Mouse (Mus musculus): ENCODE results near the gene Pogz.

Gene Pogz

DNA sequence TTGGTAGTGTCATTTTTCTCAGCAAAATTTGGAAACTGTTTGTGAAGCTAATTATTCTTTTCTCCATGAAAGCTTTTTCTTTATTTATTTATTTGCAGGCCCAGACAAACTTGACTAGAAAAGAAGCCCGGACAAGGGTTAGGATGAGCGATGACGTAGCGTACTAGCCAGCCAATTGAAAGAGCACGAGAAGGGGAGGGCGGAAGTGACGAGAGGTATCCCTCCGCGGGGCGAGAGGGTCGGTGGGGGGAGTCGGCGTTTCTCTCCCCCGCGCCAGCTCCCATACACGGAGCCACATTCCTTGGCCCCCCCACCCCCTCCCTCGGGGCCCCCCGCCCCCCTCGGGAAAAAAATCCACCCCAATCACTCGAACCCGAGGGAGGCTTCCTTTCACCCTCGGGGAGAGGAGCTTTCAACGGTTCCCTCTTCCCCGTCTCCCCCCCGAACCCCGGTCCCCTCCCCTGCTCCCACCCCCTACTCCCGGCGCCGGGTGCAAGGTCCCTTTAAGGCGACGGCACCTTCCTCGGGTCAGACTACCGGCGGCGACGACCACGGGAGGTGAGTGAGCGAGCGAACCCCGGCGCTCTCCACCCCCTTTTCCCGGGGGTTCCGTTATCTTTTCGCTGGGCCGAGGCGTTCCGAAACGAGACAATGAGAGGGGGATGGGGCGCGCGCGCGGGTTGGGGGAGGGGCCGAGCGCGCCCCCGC, at the start of gene Pogz:
Pogz (plus strand) TSS at position 385 of the 708 bp plus-strand sequence.
- peak; percentile 98 for DNase-seq

DNA sequence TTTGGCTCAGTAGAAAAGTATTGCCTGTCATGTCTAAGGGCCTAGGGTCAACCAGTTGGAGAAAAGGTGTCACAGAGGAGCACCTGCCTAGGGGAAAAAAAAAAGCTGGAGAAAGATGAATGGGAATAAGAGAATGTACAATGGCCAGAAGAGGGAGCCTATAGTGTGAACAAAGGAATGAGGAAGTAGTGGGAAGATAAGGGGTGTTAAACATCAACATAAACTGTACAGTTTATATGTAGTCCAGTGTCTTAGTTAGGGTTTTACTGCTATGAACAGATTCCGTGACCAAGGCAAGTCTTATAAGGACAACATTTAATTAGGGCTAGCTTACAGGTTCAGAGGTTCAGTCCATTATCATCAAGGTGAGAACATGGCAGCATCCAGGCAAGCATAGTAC, 48.3 kb upstream of the Pogz start:
- no peak for DNase-seq

DNA sequence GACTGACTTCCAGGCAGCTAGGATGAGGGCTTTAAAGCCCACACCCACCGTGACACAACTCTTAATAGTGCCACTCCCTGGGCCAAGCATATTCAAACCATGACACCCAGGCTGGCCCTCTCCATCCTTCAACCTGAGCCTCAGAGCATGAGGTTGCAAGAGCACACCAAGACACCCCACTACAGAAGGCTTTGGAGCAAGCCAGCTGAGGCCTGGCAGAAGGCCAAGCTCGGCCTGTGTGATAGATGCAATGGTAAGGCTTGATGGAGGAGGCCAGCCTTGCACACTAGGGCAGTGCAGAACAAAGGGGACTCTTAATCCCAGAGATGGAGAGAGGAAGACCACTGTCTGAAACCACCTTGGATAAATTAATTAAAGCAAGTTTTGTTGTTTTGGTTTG, 47.9 kb upstream of the Pogz start:
- DNase-seq = peak; percentile 68 to 74

DNA sequence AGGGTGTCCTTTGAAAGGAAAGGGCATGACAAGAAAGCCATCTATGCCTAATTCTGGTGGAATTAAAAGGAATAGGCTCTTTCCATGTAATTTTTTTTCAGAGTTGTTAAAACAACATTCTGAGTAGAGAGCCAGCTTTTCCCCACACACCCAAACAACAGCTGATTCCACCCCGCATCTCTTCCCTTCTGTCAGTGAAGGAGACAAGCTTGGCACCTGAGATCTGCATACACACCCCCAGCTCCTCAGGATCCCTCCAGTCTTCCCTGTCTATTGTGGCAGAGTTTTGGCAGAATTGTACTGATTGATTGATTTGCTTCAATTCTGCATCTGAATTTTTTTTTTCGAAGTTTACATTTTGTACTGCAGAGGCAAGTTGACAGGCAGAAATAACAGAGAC, 45.1 kb upstream of the Pogz start:
- DNase-seq = no peak

DNA sequence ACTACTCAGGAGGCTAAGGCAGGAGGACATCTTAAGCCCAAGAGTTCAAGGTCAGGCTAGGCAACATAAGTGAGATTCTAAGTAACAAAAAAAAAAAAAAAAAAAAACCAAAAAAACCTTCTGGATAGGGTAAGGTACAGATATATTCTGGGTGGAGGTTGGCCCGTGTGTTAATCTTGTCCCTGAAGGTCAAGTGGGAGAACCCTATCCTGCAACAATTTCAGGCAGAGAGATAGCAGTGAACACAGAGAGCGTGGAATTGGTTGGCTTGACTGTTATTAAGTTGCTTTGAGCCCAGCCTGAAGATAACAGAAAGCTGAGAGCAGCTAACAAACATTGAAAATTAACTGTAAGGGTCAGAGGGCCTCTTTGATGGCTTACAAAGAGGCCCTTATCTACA, 43.7 kb upstream of the Pogz start:
- no peak for DNase-seq

DNA sequence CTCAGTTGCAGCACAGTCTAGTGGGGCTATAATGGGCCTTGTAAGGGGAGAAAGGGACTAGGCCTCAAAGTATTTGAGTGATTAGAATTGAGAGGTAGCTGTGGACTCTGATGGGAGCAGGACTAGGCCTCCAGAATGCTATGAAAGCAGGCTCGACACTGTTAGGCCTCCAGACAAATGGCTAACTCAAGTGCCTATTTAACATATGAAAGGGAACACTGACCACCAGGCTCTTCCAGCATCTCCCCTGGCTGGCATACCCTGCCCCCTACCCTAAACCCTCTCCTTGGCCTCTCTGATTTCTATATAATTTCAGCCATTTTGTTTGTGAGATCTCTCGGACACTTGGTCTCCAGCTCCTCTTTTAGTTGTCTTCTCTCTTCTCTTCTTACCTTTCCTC, 43.0 kb upstream of the Pogz start:
- no peak for DNase-seq

DNA sequence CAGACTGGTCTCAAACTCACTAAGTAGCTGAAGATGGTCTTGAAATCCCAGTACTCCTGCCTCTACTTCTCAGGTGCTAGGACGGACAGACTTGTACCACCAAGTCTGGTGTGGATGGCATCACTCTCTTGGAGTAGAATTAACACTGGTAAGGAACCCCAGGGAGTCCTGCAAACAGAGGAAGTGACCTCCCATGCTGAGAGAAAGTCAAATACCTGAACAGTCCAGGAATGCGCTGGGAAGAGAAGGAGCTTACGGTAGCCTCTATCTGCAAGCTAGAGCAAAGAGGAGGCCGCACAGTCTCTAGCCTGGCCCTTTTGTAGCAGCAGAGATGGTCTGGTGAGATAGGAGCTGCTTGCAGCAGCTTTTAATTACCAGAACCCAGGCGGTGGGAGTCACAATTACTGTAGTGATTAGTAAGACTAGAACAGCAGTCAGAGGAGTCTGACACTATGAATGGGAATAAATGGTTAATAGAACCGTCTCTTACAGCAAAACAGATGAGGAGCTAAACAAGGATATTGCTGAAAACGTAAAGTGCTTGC, 41.7 kb upstream of the Pogz start:
- no peak for DNase-seq

DNA sequence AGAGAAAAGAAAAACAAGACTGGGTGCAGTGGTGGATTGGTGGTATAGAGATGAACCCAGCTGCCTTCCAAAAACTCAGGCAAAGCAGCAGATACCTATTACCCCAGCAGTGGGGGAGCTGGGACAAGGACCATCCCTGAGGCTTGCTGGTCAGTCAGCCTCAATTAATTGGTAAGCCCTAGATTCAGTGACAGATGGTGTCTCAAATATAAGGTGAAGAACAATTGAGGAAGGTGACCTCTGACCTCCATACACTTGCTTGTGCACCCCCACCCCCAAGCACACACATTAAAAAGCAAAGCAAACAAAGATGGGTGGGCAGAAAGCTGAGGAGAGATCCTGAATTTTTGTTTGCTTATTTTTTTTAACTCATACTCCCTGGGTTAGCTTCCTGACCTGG, 41.2 kb upstream of the Pogz start:
- no peak for DNase-seq

DNA sequence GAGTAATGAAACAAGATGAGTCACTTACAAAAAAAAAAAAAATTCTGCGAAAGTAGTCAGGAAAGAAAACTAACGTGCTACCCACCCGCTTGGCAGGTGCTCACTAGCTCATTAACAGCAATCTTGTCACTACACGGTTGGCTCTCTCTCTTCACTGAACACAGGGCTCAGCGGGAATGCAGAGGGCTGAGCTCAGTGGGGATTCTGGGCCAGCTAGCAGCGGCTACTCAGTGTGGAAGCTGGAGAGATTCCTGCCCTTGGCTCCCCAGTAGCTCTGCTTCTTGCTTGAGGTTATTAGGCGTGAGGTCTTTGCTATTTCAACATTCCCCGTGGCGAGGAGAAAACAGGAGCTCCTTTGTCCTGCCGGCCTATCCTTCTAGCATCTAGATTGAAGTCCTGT, 33.2 kb upstream of the Pogz start:
- DNase-seq = peak; percentile 47 to 72

DNA sequence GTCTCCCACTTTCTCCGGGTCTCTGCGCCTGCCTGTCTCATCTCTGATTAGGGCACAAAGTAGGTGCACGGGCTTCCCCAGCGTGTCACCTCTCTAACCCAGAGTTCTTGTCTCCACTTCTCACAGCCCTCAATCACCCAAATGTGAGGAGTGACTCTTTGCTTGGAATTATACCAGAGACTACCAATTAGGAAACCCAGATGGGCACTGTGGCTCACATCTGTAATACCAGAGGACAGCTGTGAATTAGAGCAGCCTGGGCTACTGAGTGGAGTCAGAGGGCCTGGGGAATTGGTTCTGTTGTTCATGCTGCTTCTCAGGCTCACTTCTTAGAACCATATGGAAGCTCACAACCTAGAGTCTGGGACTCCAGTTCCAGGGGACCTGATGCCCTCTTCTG, 32.4 kb upstream of the Pogz start:
- DNase-seq = no peak

DNA sequence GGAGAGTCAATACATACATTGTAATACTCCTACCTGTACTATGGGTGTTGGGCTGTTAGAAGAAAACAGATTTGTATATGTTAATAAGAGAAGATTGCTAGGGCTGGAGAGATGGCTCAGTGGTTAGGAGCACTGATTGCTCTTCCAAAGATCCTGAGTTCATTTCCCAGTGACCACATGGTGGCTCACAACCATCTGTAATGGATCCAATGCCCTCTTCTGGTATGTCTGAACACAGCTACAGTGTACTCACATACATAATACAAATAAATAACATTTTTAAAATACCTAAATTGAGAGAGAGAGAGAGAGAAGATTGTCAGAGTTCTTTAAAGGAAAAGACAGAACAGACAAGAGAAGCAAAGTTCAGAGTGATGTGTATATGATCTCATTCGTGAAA, 29.1 kb upstream of the Pogz start:
- no peak for DNase-seq

DNA sequence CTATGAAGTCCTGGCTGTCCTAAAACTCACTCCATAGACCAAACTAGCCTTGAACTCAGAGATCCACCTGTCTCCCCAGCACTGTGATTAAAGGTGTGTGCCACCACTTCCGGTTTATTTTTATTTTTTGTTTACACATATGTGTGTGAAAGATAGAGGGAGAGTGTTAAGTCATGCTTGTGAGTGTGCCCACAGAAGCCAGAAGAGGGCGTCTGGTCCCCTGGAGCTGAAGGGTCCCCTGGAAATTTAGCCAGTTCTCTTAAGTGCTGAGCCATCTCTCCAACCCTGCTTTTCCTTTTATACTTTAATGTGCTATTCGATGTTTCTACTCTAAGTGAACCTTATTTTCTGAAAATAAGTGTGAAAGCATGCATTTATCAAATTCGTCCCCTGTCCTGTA, 25.7 kb upstream of the Pogz start:
- peak; percentile 49 to 52 for DNase-seq

DNA sequence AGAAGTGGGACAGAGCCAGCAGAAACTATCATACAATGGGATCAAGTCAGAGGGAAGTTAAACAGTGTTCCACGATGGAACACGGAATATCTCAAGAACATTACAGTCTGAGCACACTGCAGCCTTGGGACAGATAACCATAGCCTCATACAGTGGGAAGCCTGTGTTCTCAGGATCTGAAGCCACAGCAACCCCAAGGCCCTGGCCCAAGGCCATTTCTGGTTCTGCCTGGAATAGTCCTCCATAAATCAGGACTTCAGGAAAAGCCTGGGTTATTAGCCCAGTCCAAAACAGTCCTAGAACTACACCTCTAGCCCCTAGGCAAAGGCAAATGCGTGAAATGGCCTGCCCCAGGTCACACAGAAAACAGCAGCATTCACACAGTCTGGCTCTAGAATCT, 23.7 kb upstream of the Pogz start:
- no peak for DNase-seq

DNA sequence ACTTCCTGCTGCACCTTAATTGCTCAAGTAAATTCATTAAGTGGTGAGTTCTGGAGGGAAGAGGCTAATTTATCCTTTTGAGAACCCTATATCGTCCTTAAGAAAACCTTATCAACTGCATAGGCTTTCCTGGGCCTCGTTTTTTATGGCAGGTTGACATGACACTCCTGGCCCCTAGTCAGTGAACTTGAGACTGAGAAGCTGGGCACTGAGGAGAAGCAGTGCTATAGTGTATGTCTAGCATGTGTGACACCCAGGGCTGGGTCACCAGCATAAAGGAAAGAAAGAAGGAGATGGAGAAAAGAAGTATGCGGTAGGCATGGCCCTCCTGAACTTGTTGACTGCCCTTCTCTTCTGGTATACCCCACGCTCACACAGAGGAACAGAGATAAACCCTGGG, 23.3 kb upstream of the Pogz start:
- DNase-seq = no peak

DNA sequence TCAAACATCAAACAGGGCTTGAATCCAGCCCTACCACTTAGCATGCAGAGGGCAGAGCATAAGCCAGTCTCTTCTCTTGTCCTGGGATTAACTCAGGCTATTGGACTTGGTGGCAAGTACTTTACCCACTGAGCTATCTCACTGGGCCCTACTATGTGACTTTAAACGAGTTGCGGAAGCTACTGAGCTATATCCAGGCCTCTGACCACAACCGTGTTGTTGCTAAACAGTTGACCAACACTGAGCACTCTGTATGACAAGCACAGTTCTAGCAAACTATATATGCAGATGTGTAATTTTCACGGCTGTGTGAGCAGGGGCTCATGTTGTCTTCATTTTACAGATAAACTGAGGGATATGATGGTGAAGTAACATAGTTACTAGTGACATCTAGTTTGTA, 22.7 kb upstream of the Pogz start:
- no peak for DNase-seq

DNA sequence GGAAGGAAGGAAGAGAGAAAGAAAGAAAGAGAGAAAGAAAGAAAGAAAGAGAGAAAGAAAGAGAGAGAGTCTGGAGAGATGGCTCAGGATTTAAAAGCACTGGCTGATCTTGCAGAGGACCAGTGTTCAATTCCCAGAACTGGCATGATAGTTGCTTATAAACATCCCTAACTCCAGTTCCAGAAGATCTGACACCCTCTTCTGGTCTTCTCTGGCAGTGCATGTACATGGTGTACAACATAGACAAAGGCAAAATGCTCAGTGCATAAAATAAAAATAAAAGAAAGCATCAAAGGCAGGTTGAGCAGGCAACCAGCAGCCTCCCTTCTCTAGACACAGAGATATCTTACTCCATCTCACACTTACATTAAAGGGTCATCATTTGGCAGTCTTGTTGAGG, 21.8 kb upstream of the Pogz start:
- DNase-seq = no peak

DNA sequence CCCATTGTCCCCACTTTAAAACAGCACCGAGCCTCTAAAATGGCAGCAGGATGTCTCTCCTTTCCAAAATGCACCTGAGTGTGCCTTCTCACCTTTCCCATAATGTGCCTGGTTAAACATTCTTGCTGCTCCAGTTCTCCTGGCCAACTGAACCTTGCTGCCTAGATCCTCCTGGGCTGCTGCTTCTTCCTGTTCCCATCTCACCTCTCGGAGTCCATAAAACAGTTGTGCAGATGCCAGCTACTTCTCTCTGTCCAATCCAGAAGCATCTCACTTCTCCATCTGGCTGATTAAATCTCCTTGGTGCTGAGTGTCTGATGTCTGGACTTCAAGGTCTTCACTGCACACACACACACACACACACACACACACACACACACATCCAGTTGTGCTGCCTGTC, 19.6 kb upstream of the Pogz start:
- no peak for DNase-seq

DNA sequence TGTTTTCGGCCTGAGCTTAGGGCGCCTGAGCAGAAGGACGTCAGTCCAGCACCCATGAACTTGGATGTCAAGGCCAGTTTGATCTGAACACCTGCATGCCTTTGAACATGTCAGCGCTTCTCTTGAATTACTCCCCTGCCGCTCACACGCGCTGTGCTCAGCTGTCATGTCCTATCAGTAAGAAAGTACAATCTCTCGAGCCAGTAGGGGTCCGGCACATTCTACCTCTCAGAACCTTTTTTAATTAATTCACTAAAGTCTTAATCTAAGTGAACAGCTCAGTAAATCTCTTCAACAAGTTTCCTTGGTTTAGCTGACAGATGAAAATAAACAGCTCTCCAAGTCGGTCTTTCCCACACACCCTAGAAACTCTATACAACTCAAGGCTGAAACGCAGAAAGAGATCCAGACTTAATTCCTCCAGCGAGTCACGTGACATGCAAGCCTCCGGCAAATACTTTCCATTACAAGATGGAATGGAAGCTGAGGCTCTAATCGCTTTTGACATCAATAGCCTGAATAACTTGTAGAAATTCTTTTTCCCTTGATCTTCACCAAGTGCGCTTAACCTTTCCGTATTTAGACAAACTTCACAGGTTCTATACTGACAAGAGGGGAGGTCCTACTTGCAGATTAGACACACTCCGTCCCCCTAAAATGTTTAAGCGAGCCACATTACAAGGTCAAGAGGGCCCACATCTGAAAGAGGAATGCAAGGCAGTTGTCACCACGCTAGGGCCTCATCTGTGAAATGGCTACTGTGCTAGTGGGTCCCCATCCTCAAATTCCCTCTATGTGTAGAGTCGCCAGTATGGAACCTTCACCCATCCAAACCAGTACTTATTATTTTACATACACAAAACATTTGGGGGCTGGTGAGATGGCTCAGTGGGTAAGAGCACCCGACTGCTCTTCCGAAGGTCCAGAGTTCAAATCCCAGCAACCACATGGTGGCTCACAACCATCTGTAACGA, 17.6 kb upstream of the Pogz start:
- DNase-seq = no peak

DNA sequence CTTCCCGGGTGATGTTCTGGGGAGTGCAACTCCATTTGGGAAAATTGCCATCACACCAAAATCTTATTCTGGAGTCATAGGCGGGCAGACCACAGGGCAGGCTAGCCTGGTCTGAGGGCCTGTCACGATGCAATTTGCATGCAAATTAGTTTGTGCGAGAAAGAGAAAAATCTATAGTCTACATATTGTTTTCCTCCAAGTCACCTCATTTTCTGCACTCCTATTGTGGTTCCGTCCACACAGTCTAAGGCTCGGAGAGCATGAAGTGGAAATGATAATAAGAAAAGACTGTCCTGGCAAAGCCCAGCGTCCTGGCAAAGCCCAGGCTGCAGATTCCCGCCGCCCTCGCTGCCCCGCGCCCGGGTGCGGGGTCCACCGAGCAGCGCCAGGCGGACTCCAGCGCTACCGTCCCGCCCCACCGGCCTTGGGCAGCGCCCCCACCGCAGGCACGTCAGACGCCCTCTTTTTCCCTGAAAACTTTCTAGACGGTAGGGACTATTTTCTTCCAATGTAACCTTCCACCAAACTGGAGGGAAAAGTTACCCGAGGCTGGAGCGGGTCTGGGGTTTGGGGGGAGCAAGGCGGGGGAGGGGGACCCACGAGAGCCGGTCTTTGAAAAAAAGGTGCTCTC, 16.2 kb upstream of the Pogz start:
- peak; percentile 74 to 86 for DNase-seq

DNA sequence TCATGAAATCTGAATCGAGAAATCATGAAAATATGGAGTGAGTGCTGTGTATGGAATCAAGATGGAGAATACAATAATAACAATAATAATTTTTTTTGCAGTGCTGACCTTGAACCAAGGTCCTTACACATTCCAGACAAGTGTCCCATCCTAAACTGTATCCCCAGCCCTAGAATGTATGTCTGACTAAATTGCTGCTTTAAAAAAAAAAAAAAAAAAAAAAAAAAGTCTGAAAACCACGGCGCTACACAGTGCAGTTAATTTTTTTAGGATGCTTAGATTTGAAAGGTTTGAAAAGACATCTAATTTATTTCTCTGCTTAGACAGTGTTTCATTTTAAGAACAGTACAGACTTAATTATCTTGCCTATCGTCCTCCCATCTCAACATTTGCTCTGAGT, 15.3 kb upstream of the Pogz start:
- DNase-seq = no peak

DNA sequence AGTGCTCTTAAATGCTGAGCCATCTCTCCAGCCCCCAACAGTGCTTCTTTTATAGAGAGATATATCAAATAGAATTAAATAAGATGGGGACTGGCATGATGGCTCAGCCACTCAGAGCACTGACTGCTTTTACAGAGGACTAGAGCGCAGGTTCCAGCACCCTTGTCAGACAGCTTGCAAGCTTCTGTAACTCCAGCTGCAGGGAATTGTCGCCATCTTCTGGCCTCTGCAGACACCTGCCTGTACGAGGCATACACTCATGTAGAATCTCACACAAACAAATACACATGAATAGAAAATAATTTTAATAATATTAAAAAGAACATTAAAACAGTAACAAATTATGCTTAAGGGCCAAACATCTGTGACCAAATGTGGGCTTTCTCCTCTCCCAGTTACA, 13.3 kb upstream of the Pogz start:
- DNase-seq = no peak

DNA sequence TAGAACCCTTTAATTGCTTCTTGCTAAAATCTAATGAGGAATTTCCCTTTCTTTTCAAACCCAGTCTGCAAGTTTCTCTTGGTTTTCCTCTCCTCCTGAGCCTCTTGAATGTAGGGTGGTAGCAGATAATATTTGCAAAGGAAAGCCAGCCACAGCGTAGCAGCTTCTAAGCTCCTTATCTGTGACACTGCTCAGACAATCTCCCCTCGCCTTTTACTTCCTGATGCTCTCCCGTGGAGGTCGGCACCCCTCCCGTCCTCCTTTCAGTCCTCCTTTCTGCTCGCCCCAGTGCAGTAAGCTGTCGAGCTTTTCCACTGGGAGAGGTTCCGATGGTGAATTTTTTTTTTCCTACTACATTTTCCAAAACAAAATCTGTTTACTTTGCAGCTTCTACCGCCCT, 5.3 kb upstream of the Pogz start:
- no peak for DNase-seq

DNA sequence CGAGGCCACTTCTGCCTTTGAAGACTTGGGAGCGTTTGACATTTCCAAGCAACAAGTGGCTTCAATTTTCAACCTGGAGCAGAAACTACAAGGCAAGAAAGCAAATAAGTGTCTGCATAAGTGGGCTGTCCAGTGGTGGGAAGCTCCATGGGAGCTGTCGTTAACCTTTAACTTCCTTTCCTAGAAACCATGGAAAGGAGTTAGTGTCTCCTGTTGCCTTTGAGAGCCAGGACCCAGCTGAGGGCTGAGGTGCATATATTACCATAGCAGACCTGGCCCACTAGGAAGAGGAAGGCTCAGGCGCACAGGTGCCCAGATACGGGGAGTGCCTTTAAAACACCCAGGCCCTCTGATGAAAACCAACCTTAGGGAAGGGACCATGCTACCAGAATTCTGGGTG, 4.7 kb upstream of the Pogz start:
- DNase-seq = no peak

DNA sequence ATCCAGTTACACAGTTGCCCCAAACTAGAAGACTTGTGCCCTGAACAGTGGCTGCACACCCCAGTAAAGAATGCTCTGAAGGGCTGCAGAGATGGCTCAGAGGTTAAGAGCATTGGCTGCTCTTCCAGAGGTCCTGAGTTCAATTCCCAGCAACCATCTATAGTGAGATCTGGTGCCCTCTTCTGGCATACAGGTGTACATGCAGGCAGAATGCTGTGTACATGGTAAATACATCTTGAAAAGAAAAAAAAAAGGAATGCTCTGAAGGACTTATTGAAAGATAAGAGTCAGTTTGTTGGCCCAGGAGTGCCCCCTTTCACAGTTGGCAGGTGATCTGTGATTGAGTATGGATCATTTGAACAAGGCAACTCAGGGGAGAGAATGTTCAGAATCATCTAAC, 4.0 kb upstream of the Pogz start:
- no peak for DNase-seq
